Mouse (Mus musculus) limb, embryonic 10.5 days (tissue): ENCODE measurements at regions not wholly inside any gene's neighbourhood (a gene's known extent, or its start where the extent isn't known, plus 50 kb on each side); places are given as distances from the start of the nearest gene placed in this dataset.

Experiments
- DNase-seq: peaks from one replicate; pipeline ENCODE4 v3.0.0-alpha.2; 2017; ENCODE audit warnings: low spot score
- H3K27ac ChIP-seq: fragments of 300-500 bp; sonication (generic); 2 replicates; pipeline ENCODE4 v1.5.1; 2016; ENCODE audit warnings: mild to moderate bottlenecking
- H3K27me3 ChIP-seq: fragments of 300-500 bp; sonication (generic); 2 replicates; pipeline ENCODE4 v1.6.1; 2016; ENCODE audit warnings: low read depth, mild to moderate bottlenecking; ENCODE audit not compliant: poor library complexity, severe bottlenecking
- H3K36me3 ChIP-seq: fragments of 300-500 bp; sonication (generic); 2 replicates; pipeline ENCODE4 v1.6.1; 2016; ENCODE audit warnings: mild to moderate bottlenecking, moderate library complexity
- H3K4me1 ChIP-seq: fragments of 300-500 bp; sonication (generic); 2 replicates; pipeline ENCODE4 v1.6.1; 2016
- H3K4me3 ChIP-seq: fragments of 300-500 bp; sonication (generic); 2 replicates; pipeline ENCODE4 v1.5.1; 2016; ENCODE audit warnings: mild to moderate bottlenecking, moderate library complexity
- H3K9me3 ChIP-seq: fragments of 300-500 bp; sonication (generic); replicated peaks from 2 replicates; pipeline ENCODE4 v1.6.1; 2016; ENCODE audit warnings: mild to moderate bottlenecking
- WGBS: fragments of 180-500 bp; shearing (Covaris S2); methylation state at CpG from one replicate; pipeline ENCODE4 v1.1.7; 2016; 5-methylcytosine and 5-hydroxymethylcytosine counted together

- H3K36me3 ChIP-seq: no peaks in the 10 kb centered on the region
- H3K4me3 ChIP-seq: no peak overlapping the region
- no peaks in the 10 kb centered on the region for H3K27me3 ChIP-seq
- no peaks in the 10 kb centered on the region for H3K4me1 ChIP-seq
- no peak for DNase-seq
- no peak overlapping the region for H3K27ac ChIP-seq
- WGBS: 93% methylated on average over 1 of the region's 1 CpGs
- H3K9me3 ChIP-seq: no peaks in the 10 kb centered on the region
Measured at GRCm38 (mm10) chrX:137305082-137305481, 183.2 kb upstream of the Esx1 start.

GRCm38 (mm10) chrX:137265956-137266355, 144.1 kb upstream of the Esx1 start:
- Histone ChIP-seq H3K27me3 (peaks cover 51% of the 10 kb centered on the region), H3K9me3 (no peaks in the 10 kb centered on the region), H3K4me3 (no peak overlapping the region), H3K4me1 (no peaks in the 10 kb centered on the region), H3K36me3 (no peaks in the 10 kb centered on the region), H3K27ac (no peak overlapping the region)
- WGBS: 59% methylated on average over 2 of the region's 2 CpGs
- DNase-seq: no peak
